Mouse (Mus musculus) spleen, adult 12 weeks (tissue): ENCODE measurements around the gene Adamts13.

Experiments used
- DNase-seq: peaks from one replicate; pipeline ENCODE4 v3.0.0; 2022; ENCODE audit warnings: low spot score

The Adamts13 gene

DNA sequence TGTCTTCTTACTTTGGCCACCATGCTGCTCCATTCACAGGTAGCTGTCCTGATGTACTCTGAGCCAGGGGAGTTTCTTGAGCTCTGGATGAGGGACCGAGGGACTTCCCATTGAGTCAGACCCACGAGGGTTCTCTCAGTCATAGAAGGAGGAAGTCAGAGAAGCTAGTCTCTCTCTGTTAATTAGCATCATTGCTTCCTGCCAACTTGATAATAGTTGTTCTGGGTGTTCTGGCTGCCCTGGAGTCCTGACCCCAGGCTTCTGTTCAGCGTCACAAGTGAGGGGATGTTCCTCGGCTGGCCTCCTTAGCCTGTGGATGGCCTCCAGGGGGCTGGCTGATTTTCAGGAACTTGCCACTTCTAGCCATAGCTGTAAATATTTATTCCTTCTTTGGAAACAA lies 744 bp downstream of the Adamts13 start:
- no peak for DNase-seq

DNA sequence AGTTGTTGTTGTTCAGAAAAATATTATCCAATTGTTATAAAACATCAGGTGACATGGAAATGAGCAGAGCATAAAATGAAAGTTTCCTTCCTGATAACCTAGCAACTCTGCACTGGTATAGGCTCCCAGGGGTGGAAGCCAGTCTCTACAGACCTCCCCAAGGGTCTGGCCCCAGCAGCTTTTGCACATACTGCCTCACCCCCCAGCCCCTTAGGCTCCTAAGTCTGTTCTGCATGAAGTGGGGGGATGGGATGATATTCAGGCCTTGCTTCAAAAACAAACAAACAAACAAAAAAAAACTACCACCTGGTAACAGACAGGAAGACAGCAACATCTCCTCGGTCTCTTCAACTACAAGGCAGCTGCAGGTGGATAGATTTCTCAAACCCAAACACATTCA lies 7.1 kb downstream of the Adamts13 start:
- DNase-seq: no peak

- DNase-seq: no peak
Observed at GRCm38 (mm10) chr2:26984179-26984578, 11.0 kb downstream of the Adamts13 start.

GRCm38 (mm10) chr2:26984640-26985039 lies 11.4 kb downstream of the Adamts13 start:
- DNase-seq: no peak

DNA sequence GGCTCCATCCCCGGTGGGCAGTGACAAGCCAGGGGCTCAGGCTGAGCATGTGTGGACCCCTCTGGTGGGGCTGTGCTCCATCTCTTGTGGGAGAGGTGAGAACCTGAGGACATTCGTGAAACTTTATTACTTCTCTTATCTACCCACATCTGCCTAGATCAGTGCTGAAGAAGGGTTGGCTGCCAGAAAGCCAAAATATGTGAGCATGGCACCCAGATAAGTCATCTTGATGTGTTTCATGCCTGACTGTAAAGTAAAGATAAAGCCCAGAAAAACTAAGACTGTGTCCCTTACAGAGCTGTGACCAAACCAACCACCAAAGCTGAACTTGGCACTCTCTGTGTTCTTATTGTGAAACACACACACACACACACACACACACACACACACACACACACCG lies 20.7 kb downstream of the Adamts13 start:
- DNase-seq: no peak

DNA sequence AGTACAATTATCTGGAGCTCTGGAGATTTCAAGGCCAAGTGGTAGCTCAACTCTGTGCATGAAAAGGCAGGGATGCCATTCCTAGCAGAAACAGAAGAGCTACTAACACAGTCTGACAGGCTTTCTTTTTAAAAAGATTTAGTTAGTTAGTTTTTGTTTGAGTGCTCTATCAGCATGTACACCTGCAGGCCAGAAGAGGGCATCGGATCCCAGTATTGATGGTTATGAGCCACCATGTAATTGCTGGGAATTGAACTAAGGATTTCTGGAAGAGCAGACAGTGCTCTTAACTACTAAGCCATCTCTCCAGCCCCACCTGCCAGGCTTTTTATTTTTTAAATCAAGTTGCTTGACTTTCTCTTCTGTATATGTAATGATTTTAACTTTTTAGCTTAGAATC lies 24.3 kb downstream of the Adamts13 start:
- DNase-seq: no peak

- DNase-seq: no peak
Observed at GRCm38 (mm10) chr2:26997993-26998392, 24.8 kb downstream of the Adamts13 start.

DNA sequence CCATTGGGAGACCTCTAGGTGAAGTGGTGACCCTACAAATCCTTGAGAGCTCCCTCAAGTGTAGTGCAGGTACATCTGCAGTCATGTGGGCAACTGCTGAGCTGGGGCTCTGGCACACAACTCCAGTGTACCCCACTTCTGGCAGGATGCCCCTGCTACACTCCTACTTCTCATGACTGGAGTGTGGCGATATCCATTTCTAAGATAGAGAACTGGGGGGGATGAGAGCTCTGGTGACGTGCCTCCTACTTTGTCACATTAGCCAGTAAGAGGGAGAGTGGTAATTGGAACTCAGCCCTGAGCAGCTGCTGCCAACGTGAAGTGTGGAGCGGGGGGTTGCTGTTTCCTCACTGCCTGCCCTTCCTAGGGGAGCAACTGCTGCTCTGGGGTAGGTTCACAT lies 33.0 kb downstream of the Adamts13 start:
- no peak for DNase-seq

- no peak for DNase-seq
Observed at GRCm38 (mm10) chr2:27007701-27008100, 34.5 kb downstream of the Adamts13 start.

GRCm38 (mm10) chr2:27009714-27010244 lies 36.6 kb downstream of the Adamts13 start, which contains the start of gene Cacfd1:
Gene Cacfd1 (plus strand): TSS chr2:27009926.
- peak; percentile 73 for DNase-seq

DNA sequence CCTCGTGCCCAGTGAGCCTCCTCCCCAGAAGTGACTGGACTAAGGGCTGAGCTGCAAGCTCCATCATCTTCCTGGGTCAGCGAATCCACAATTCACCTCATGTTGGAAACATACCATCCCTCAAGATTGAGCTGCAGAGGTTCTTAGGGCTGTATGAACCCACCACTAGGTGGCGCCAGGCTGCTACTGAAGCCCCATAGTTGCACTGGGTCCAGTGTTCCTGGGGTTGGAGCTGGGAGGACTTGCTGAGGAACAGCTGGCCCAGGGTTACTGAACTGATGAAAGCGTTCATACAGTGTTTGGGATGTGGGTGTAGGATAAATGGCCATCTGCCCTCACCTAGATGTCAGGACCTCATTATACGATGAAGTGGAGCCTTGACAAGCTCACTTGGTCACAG lies 44.6 kb downstream of the Adamts13 start:
- peak; percentile 37 for DNase-seq

DNA sequence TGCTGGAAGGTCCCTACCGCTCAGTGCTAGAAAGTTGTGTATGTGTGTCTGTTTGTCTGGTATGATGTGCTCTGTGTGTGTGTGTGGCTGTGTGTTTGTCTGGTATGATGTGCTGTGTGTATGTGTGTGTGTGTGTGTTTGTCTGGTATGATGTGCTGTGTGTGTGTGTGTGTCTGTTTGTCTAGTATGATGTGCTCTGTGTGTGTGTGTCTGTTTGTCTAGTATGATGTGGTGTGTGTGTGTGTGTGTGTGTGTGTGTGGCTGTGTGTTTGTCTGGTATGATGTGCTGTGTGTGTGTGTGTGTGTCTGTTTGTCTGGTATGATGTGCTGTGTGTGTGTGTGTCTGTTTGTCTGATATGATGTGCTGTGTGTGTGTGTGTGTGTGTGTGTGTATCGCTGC lies 46.3 kb downstream of the Adamts13 start:
- no peak for DNase-seq

DNA sequence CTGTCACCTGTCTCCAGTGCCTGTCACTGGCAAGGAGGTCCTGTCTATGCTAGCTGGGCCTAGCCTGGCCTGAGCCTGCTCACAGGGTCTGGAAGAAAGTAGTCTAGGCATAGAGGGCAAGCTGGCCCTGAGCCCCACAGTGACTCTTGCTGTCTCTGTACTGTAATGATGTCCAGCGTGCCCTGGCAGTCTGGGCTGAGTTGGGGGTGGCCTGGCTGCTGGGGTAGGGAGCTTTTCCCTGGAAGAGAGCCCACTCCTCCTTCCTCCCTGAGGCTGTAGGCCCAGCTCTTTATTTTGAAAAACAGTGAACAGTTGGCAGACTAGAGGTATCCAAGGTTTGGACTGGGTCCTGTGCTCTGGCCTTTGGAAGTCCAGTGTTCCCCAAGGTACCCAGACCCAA lies 47.9 kb downstream of the Adamts13 start:
- no peak for DNase-seq

DNA sequence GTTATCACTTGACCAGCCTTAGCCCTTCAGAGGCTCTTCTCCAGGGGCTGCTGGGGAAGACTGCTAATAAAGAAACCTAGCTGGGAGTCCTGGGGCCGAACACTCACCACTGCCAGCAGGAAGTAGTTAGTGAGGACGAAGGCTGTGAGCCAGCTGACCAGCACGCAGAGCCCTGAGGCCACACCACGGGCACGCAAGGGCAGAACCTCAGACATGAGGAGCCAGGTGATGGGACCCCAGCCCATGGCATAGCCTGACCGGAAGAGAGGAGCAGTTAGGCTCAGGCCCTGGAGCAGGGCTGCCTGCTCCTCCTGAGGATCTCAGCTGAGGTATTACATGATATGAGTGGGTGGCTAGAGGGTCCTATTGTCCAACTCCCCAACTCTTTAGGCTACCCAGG lies 49.4 kb downstream of the Adamts13 start:
- DNase-seq: no peak

DNA sequence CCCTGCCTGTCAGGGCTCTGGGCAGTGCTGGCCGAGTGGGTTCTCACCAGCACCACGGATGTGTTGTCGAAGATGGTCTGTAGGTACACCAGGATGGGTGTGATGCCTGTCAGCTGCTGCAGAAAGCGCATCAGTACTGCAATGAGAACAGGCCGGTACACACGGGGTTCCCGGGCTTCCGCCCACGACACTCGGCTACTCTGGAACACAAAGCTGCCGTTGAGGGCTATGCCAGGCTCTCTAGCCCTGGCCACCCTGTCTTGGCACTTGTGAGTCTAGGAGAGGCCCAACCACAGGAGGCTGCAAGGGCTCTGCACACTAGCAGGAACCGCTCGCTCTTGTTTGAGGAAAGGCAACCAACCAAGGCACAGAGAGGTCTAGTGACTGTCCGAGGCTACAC lies 50.9 kb downstream of the Adamts13 start:
- no peak for DNase-seq

DNA sequence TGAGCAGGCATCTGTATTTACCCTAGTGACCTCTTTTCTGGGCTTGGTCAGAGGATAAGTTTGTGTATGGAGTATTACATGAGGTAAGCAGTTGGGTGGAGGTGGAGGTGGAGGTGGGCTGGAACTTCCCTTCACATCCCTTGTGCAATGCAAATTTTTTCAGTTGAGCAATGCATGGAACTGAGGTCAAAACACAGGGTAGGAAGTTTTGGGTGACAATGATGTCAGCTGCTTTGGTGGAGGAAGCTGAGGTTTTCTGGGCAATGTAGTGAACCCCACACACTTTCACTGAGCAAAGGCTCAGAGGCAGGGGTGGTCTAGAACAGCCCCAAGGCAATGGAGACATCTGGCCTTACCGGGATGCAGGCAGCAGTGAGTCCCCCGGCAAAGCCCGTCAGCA lies 52.3 kb downstream of the Adamts13 start:
- no peak for DNase-seq

- DNase-seq: no peak
Observed at GRCm38 (mm10) chr2:27026332-27026731, 53.1 kb downstream of the Adamts13 start.

- no peak for DNase-seq
Observed at GRCm38 (mm10) chr2:27026857-27027617, 53.8 kb downstream of the Adamts13 start.

- peak; percentile 68 for DNase-seq
Observed at GRCm38 (mm10) chr2:27027618-27028436, 54.6 kb downstream of the Adamts13 start, which contains the start of gene Slc2a6. Gene Slc2a6 (minus strand): TSS chr2:27027998.

- DNase-seq: no peak
Observed at GRCm38 (mm10) chr2:27028437-27029015, 55.3 kb downstream of the Adamts13 start.

- no peak for DNase-seq
Observed at GRCm38 (mm10) chr2:27032361-27032760, 59.1 kb downstream of the Adamts13 start.

DNA sequence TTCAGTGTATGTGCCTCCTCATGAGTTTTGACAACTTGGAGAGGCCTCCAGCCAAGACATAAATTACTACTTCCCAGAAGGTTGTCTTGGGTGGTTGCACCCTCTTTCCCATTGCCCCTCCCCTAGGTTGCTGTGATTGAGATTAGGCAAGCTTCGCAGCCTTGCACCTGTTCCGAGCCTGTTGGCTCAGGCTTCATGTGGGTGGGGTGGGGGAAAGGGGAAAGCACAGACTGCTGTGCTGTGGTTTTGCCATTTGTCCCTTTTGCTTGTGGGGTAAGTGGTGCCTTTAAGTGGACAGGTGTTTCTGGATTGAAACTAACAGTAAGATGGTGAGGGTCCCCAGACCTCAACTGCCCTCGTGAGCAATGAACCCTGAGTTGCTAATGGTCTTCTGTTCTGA lies 62.8 kb downstream of the Adamts13 start:
- no peak for DNase-seq

DNA sequence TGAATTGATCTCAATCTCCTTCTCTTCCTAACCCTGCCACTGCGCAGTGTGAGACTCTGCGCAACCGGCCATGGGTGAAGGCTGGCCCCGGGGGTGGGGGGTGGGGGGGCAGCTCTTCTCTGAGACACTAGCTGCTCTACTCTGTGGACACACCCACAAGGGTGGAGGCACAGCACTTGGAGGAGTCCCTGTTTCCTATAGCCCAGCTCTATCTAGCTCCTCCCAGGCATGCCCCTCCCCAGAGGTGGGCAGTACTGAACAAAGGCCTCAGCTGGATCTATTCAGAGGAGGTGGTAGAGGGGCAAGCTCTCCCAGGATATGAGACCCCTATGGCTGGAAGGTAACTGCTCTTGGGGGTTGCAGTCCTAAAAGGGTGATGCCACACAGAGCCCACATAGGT lies 63.8 kb downstream of the Adamts13 start:
- DNase-seq: no peak
